Mouse (Mus musculus) E14TG2a.4 (cell line): ENCODE measurements at regions not wholly inside any gene's neighbourhood (a gene's known extent, or its start where the extent isn't known, plus 50 kb on each side); places are given as distances from the start of the nearest gene placed in this dataset.

ENCODE experiments used
- H3K27me3 ChIP-seq: 2 replicates; pipeline ENCODE4 v1.6.1; 2014; ENCODE audit warnings: low read length, control low read depth; ENCODE audit not compliant: insufficient read depth
- H3K36me3 ChIP-seq: 2 replicates; pipeline ENCODE4 v1.6.1; 2014; ENCODE audit warnings: low read length, control low read depth; ENCODE audit not compliant: insufficient read depth
- H3K4me1 ChIP-seq: replicated peaks from 2 replicates; pipeline ENCODE4 v1.6.1; 2014; ENCODE audit warnings: low read depth, low read length, control low read depth
- H3K4me3 ChIP-seq: replicated peaks from 2 replicates; pipeline ENCODE4 v1.5.1; 2014; ENCODE audit warnings: mild to moderate bottlenecking, low read length
- H3K9me3 ChIP-seq: 2 replicates; pipeline ENCODE4 v1.6.1; 2014; ENCODE audit warnings: low read length, control low read depth
- CTCF ChIP-seq: conservative IDR thresholded peaks from 2 replicates; pipeline ENCODE4 v1.5.1; 2014; ENCODE audit warnings: low read length
- NANOG ChIP-seq: IDR thresholded peaks from 2 replicates; pipeline ENCODE4 v1.6.1; 2014; ENCODE audit warnings: borderline replicate concordance, low read length, mixed read lengths
- POU5F1 ChIP-seq: IDR thresholded peaks from 2 replicates; pipeline ENCODE4 v1.6.1; 2014; ENCODE audit warnings: low read length, borderline replicate concordance

- Histone ChIP-seq H3K27me3 (no peaks in the 10 kb centered on the region), H3K9me3 (no peaks in the 10 kb centered on the region), H3K36me3 (no peaks in the 10 kb centered on the region), H3K4me1 (no peaks in the 10 kb centered on the region), H3K4me3 (no peak overlapping the region)
- no peak for TF ChIP-seq NANOG
- no peak for TF ChIP-seq POU5F1
- no peak for TF ChIP-seq CTCF
Observed at GRCm38 (mm10) chr8:12066454-12066853, 212.2 kb upstream of the A230072I06Rik start.

- no peak for TF ChIP-seq CTCF
- no peak for TF ChIP-seq NANOG
- TF ChIP-seq POU5F1 = no peak
- H3K27me3 ChIP-seq = no peaks in the 10 kb centered on the region
- H3K36me3 ChIP-seq = no peaks in the 10 kb centered on the region
- no peak overlapping the region for H3K4me3 ChIP-seq
- no peaks in the 10 kb centered on the region for H3K9me3 ChIP-seq
- H3K4me1 ChIP-seq = no peaks in the 10 kb centered on the region
Observed at GRCm38 (mm10) chr8:12073311-12073999, 205.2 kb upstream of the A230072I06Rik start.

GRCm38 (mm10) chr8:12075943-12076342 lies 202.7 kb upstream of the A230072I06Rik start:
- Histone ChIP-seq H3K36me3 (no peaks in the 10 kb centered on the region), H3K27me3 (no peaks in the 10 kb centered on the region), H3K4me3 (no peak overlapping the region), H3K9me3 (peaks cover 5% of the 10 kb centered on the region; the same call in 1 of the 2 replicates), H3K4me1 (no peaks in the 10 kb centered on the region)
- TF ChIP-seq NANOG = no peak
- no peak for TF ChIP-seq CTCF
- TF ChIP-seq POU5F1 = no peak

GRCm38 (mm10) chr8:12076811-12077375 lies 201.7 kb upstream of the A230072I06Rik start:
- no peaks in the 10 kb centered on the region for H3K27me3 ChIP-seq
- TF ChIP-seq CTCF = no peak
- TF ChIP-seq POU5F1 = no peak
- no peaks in the 10 kb centered on the region for H3K36me3 ChIP-seq
- peaks cover 6% of the 10 kb centered on the region; the same call in 1 of the 2 replicates for H3K9me3 ChIP-seq
- H3K4me3 ChIP-seq = no peak overlapping the region
- no peaks in the 10 kb centered on the region for H3K4me1 ChIP-seq

- no peaks in the 10 kb centered on the region for H3K4me1 ChIP-seq
- no peaks in the 10 kb centered on the region; the same call in 1 of the 2 replicates for H3K27me3 ChIP-seq
- peaks cover 6% of the 10 kb centered on the region; the same call in 1 of the 2 replicates for H3K9me3 ChIP-seq
- no peak for TF ChIP-seq CTCF
- no peak for TF ChIP-seq POU5F1
- no peak for TF ChIP-seq NANOG
- no peaks in the 10 kb centered on the region for H3K36me3 ChIP-seq
- H3K4me3 ChIP-seq = no peak overlapping the region
Observed at GRCm38 (mm10) chr8:12077896-12078295, 200.7 kb upstream of the A230072I06Rik start.

- H3K4me1 ChIP-seq = no peaks in the 10 kb centered on the region
- peaks cover 6% of the 10 kb centered on the region; the same call in 1 of the 2 replicates for H3K9me3 ChIP-seq
- TF ChIP-seq CTCF = no peak
- no peaks in the 10 kb centered on the region; the same call in 1 of the 2 replicates for H3K27me3 ChIP-seq
- no peak overlapping the region for H3K4me3 ChIP-seq
- H3K36me3 ChIP-seq = no peaks in the 10 kb centered on the region
Observed at GRCm38 (mm10) chr8:12078679-12079566, 199.7 kb upstream of the A230072I06Rik start.

- TF ChIP-seq POU5F1 (no peak), CTCF (no peak), NANOG (no peak)
- no peak overlapping the region for H3K4me3 ChIP-seq
- H3K9me3 ChIP-seq = peaks cover 6% of the 10 kb centered on the region; the same call in 1 of the 2 replicates
- H3K4me1 ChIP-seq = no peaks in the 10 kb centered on the region
- H3K36me3 ChIP-seq = no peaks in the 10 kb centered on the region
- no peaks in the 10 kb centered on the region; the same call in 1 of the 2 replicates for H3K27me3 ChIP-seq
Observed at GRCm38 (mm10) chr8:12081536-12081935, 197.1 kb upstream of the A230072I06Rik start.

- no peak overlapping the region for H3K4me3 ChIP-seq
- H3K27me3 ChIP-seq = no peaks in the 10 kb centered on the region; the same call in 1 of the 2 replicates
- H3K36me3 ChIP-seq = no peaks in the 10 kb centered on the region
- H3K4me1 ChIP-seq = no peaks in the 10 kb centered on the region
- no peak for TF ChIP-seq POU5F1
- no peak for TF ChIP-seq NANOG
- TF ChIP-seq CTCF = no peak
- no peaks in the 10 kb centered on the region for H3K9me3 ChIP-seq
Observed at GRCm38 (mm10) chr8:12087192-12087800, 191.3 kb upstream of the A230072I06Rik start.
